Mouse (Mus musculus) midbrain, embryonic 12.5 days (tissue): ENCODE results near the gene Hdac5. TPM values are rescaled to one million over a fixed set of nuclear protein-coding genes. Genes with fewer than 3 reads are reported as not detected.

Experiments used
- ATAC-seq: fragments of 200-750 bp; cut with Nextera tagmentation; 2 replicates; pipeline ENCODE4 v1.8.0; 2017; ENCODE audit warnings: low read depth, moderate TSS enrichment, moderate library complexity; ENCODE audit not compliant: low FRiP score
- H3K27ac ChIP-seq: fragments of 300-500 bp; sonication (generic); replicated peaks from 2 replicates; pipeline ENCODE4 v1.5.1; 2016; ENCODE audit warnings: mild to moderate bottlenecking
- H3K27me3 ChIP-seq: fragments of 300-500 bp; sonication (generic); 2 replicates; pipeline ENCODE4 v1.6.1; 2016; ENCODE audit warnings: mild to moderate bottlenecking
- H3K36me3 ChIP-seq: fragments of 300-500 bp; sonication (generic); 2 replicates; pipeline ENCODE4 v1.6.1; 2016
- H3K4me1 ChIP-seq: fragments of 300-500 bp; sonication (generic); 2 replicates; pipeline ENCODE4 v1.6.1; 2016
- H3K4me2 ChIP-seq: fragments of 300-500 bp; sonication (generic); replicated peaks from 2 replicates; pipeline ENCODE4 v1.6.1; 2016; ENCODE audit warnings: mild to moderate bottlenecking, moderate library complexity
- H3K4me3 ChIP-seq: fragments of 300-500 bp; sonication (generic); 2 replicates; pipeline ENCODE4 v1.5.1; 2016; ENCODE audit warnings: mild to moderate bottlenecking
- H3K9ac ChIP-seq: fragments of 300-500 bp; sonication (generic); replicated peaks from 2 replicates; pipeline ENCODE4 v1.6.1; 2016; ENCODE audit warnings: mild to moderate bottlenecking, moderate library complexity
- H3K9me3 ChIP-seq: fragments of 300-500 bp; sonication (generic); 2 replicates; pipeline ENCODE4 v1.6.1; 2016; ENCODE audit warnings: mild to moderate bottlenecking
- WGBS: fragments of 180-500 bp; shearing (Covaris S2); methylation state at CpG from one replicate; pipeline ENCODE4 v1.1.7; 2016; 5-methylcytosine and 5-hydroxymethylcytosine counted together
- polyA plus RNA-seq: library from polyadenylated mRNA; unstranded; fragments of >200 nt; fragmentation: Nextera tagmentation; extraction: Ambion mirVana; gene quantifications from 2 replicates; pipeline ENCODE4 v1.2.1, GENCODE M21; 2016

Hdac5 gene
- polyA plus RNA-seq, 1 experiment from 2014 or later, result 106 TPM

DNA sequence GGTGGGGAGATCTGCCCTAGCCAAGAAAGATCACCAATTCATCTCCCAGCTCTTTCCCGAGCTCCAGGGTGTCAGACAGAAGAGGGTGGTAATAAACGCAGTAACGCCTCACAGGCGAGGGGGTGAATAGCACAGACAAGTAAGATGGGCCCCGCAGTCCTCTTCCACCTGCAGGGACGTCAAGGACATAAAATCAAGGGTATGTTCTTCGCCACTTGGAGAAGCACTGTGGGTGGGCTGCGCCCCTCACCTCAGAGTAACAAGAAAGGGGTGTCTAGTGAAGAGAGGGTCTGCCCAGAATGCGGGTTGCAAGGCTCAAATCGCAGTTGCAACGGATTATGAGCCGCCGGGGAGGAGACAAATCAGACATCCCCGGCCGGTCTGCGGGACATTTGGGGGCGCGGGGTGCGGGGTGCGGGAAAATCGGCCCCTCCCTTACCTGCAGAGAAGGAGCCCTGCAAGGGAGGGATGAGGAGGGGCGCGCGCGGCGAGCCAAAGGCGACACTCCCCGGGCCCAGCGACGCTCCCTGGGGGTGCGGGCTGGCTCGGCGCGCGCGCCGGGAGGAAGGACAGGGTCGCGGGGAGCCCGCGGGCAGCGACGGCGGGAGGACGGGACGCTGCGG, 524 bp downstream of the Hdac5 start:
- no peaks in the 10 kb centered on the region for H3K27me3 ChIP-seq
- H3K4me1 ChIP-seq, result peaks cover 50% of the 10 kb centered on the region
- WGBS, result under 1% methylated on average over 47 of the region's 47 CpGs
- peak overlapping the region; percentile 95 for H3K4me3 ChIP-seq
- peak overlapping the region; percentile 80 for H3K4me2 ChIP-seq
- peak; percentile 16; the same call in 1 of the 2 replicates for ATAC-seq
- H3K9me3 ChIP-seq, result no peaks in the 10 kb centered on the region
- no peaks in the 10 kb centered on the region for H3K36me3 ChIP-seq
- peak overlapping the region; percentile 91 for H3K9ac ChIP-seq
- peak overlapping the region; percentile 95 for H3K27ac ChIP-seq

GRCm38 (mm10) chr11:102228646-102229268, 1.2 kb downstream of the Hdac5 start:
- WGBS, result 8% methylated on average over 6 of the region's 7 CpGs

GRCm38 (mm10) chr11:102228191-102228545, 1.8 kb downstream of the Hdac5 start:
- ATAC-seq, result no peak

More at GRCm38 (mm10) chr11:102228646-102229268, 1.2 kb downstream of the Hdac5 start:
- H3K27ac ChIP-seq, result peak overlapping the region; percentile 95
- H3K4me2 ChIP-seq, result peak overlapping the region; percentile 80
- peak overlapping the region; percentile 95 for H3K4me3 ChIP-seq
- no peak for ATAC-seq
- H3K4me1 ChIP-seq, result peaks cover 57% of the 10 kb centered on the region
- H3K9me3 ChIP-seq, result no peaks in the 10 kb centered on the region
- peak overlapping the region; percentile 91 for H3K9ac ChIP-seq
- 0 out of 2 replicates have a peak, but pooled peaks cover 2% of the 10 kb centered on the region for H3K36me3 ChIP-seq
- H3K27me3 ChIP-seq, result no peaks in the 10 kb centered on the region

DNA sequence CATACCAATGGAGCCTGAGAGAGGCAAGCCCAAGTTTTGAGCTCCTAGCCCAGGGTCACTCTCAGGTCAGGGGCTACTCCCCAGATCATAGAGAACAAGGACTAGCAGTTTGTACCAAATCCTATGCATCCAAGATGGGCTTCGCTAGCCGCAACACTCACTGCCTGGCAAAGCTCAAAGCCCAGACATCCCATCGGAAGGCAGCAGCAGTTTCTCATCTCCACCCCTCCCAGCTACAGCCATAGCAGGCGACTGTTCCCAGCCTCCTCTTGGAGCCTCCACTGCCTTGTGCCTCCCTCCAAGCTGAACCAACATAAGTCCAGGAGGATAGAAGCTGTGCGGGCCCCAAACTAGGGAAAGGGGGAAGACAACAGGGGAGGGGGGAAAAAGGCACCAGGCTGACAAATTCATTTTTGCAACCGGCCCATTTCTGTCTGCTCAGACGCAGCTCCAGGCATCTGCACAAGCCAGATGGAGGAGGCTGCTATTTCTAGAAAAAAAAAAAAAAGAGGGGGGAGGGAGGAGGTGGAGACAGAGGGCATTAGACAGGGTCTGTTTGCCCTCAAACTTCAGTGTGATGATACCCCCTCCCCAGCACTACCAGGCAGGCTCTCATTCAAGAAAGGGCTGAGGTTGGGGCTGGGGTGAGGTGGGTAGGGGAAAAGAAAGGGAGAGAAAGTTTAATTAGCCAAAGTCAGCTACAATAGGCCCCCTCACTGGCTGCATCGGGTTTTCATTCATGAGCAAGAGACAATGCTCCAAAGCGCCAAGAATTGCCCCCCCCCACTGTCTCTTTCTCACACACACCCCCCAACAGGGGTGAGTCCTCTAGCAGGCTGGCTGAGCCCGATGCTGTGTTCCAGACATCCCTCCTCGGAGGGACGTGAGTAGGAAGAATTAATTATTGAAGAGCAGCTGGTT, 2.4 kb downstream of the Hdac5 start:
- H3K36me3 ChIP-seq, result 0 out of 2 replicates have a peak, but pooled peaks cover 8% of the 10 kb centered on the region
- peak; percentile 76 for ATAC-seq
- peaks cover 61% of the 10 kb centered on the region for H3K4me1 ChIP-seq
- H3K9ac ChIP-seq, result peak overlapping the region; percentile 91
- peak overlapping the region; percentile 95 for H3K27ac ChIP-seq
- H3K4me2 ChIP-seq, result peak overlapping the region; percentile 80
- no peaks in the 10 kb centered on the region for H3K9me3 ChIP-seq
- WGBS, result 11% methylated on average over 12 of the region's 12 CpGs
- H3K4me3 ChIP-seq, result peak overlapping the region; percentile 95
- H3K27me3 ChIP-seq, result no peaks in the 10 kb centered on the region

More at GRCm38 (mm10) chr11:102228191-102228545, 1.8 kb downstream of the Hdac5 start:
- Histone ChIP-seq H3K9ac (peak overlapping the region; percentile 91), H3K4me2 (peak overlapping the region; percentile 80), H3K36me3 (0 out of 2 replicates have a peak, but pooled peaks cover 8% of the 10 kb centered on the region), H3K9me3 (no peaks in the 10 kb centered on the region), H3K4me3 (peak overlapping the region; percentile 95), H3K4me1 (peaks cover 61% of the 10 kb centered on the region), H3K27ac (peak overlapping the region; percentile 95), H3K27me3 (no peaks in the 10 kb centered on the region)
- 15% methylated on average over 9 of the region's 9 CpGs for WGBS

DNA sequence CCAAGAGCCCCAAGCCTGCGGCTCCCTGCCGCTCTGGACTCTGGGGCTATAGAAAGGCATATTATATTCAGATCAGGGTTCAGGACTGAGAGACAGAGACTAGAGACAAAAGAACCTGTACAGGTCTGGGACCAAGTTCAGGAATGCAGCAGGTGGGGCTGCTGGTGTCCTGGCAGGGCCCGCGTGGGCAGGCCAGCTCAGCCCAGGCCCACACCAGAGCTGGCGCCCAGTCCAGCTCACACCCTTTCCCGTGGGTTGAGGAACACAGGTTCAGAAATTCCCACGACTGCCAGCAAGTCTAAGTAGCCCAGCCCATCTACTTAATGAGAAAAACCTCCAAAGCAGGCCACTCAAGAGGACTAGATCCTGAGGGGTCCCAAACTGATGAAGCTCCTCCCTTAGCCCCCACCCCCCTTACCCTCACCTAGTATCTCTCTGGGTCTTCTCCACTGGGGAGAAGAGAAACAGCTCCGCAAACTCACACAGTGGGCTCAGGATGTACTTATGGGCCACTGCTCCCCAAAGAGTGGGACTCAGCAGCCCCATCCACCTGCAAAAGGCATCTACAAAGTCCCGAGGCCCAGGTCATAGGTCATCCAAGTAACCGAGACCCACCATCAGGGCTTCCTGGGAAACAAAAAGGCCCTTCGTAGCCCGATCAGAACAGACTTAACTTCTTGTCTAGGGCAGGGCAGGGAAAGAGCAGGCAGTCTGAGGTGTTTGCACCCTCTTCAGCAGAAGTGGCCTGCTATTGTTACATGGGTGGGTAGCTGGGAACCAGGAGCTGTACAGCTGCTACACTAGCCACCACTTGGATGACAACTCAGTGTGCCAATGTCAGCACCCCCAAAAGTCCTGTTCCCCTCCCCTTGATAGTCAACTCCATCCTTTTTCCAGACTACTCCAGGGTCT, 3.6 kb downstream of the Hdac5 start:
- Histone ChIP-seq H3K9ac (peak overlapping the region; percentile 91), H3K4me1 (peaks cover 61% of the 10 kb centered on the region), H3K27me3 (no peaks in the 10 kb centered on the region), H3K27ac (peak overlapping the region; percentile 95; the same call in 1 of the 2 replicates), H3K36me3 (peaks cover 18% of the 10 kb centered on the region; the same call in 1 of the 2 replicates), H3K4me2 (peak overlapping the region; percentile 80), H3K9me3 (no peaks in the 10 kb centered on the region), H3K4me3 (peak overlapping the region; percentile 95)
- WGBS, result 52% methylated on average over 12 of the region's 12 CpGs
- no peak for ATAC-seq

- Histone ChIP-seq H3K36me3 (peaks cover 29% of the 10 kb centered on the region), H3K9me3 (no peaks in the 10 kb centered on the region), H3K4me2 (peak overlapping the region; percentile 39; the same call in 1 of the 2 replicates), H3K4me1 (peaks cover 58% of the 10 kb centered on the region), H3K27ac (no peak overlapping the region), H3K27me3 (no peaks in the 10 kb centered on the region), H3K9ac (peak overlapping the region; percentile 37; the same call in 1 of the 2 replicates), H3K4me3 (no peak overlapping the region)
- ATAC-seq, result no peak
- 69% methylated on average over 5 of the region's 5 CpGs for WGBS
Observed at GRCm38 (mm10) chr11:102225221-102225620, 4.7 kb downstream of the Hdac5 start.

- ATAC-seq, result no peak
- Histone ChIP-seq H3K36me3 (peaks cover 29% of the 10 kb centered on the region), H3K27me3 (no peaks in the 10 kb centered on the region), H3K9ac (peak overlapping the region; percentile 37; the same call in 1 of the 2 replicates), H3K4me3 (peak overlapping the region; percentile 17; the same call in 1 of the 2 replicates), H3K4me2 (peak overlapping the region; percentile 39), H3K9me3 (no peaks in the 10 kb centered on the region), H3K27ac (no peak overlapping the region), H3K4me1 (peaks cover 63% of the 10 kb centered on the region)
- 9% methylated on average over 22 of the region's 22 CpGs for WGBS
Observed at GRCm38 (mm10) chr11:102224686-102225085, 5.3 kb downstream of the Hdac5 start.

GRCm38 (mm10) chr11:102223166-102223565, 6.8 kb downstream of the Hdac5 start:
- Histone ChIP-seq H3K4me1 (peaks cover 67% of the 10 kb centered on the region), H3K27ac (no peak overlapping the region)
- no peak for ATAC-seq

GRCm38 (mm10) chr11:102221954-102222351, 8.0 kb downstream of the Hdac5 start:
- Histone ChIP-seq H3K4me3 (no peak overlapping the region), H3K4me2 (no peak overlapping the region), H3K9me3 (no peaks in the 10 kb centered on the region), H3K9ac (no peak overlapping the region), H3K27me3 (no peaks in the 10 kb centered on the region), H3K4me1 (peaks cover 66% of the 10 kb centered on the region), H3K27ac (no peak overlapping the region), H3K36me3 (peaks cover 37% of the 10 kb centered on the region)
- no peak for ATAC-seq
- WGBS, result 81% methylated on average over 8 of the region's 8 CpGs

More at GRCm38 (mm10) chr11:102223166-102223565, 6.8 kb downstream of the Hdac5 start:
- H3K36me3 ChIP-seq, result peaks cover 30% of the 10 kb centered on the region
- WGBS, result 44% methylated on average over 6 of the region's 6 CpGs
- no peak overlapping the region; the same call in 1 of the 2 replicates for H3K9ac ChIP-seq
- H3K27me3 ChIP-seq, result no peaks in the 10 kb centered on the region
- no peak overlapping the region for H3K4me3 ChIP-seq
- no peaks in the 10 kb centered on the region for H3K9me3 ChIP-seq
- no peak overlapping the region for H3K4me2 ChIP-seq

DNA sequence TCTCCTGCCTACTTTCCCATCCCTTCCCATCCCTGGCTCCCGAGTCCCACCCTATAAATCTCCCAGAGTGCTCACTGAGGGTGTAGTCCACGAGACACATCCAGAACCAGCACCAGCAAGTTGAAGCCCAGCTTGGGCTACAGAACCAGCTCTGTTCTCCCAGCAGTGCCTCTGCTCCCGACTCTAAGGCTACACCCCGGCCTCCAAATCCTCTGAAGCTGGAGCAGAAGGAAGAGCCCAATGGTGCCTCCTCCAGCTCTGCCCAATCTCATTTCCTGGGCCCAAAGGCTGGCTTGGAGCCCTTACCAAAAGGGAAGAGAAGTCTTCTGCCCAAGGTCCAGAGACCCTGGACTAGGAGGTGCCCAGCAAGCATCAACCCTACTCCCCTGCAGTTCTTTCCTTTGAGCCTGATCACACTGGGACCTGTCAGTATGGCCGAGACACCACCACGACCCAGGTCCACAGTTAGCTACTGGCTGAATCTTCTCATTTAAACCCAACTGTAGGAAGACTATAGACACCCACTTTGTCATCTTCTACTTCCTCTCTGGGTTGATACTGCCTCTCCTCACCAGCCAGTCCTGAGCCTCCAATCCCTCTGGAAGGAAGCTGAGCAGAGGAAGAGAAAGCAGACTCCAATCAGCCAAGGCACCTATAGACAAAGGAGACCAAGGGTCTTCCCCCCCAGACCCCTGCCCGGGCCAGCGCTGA, 8.6 kb downstream of the Hdac5 start:
- peaks cover 37% of the 10 kb centered on the region for H3K36me3 ChIP-seq
- H3K4me1 ChIP-seq, result peaks cover 65% of the 10 kb centered on the region
- no peaks in the 10 kb centered on the region for H3K27me3 ChIP-seq
- no peak overlapping the region for H3K4me2 ChIP-seq
- H3K9me3 ChIP-seq, result no peaks in the 10 kb centered on the region
- no peak overlapping the region for H3K27ac ChIP-seq
- no peak overlapping the region for H3K4me3 ChIP-seq
- no peak for ATAC-seq
- no peak overlapping the region for H3K9ac ChIP-seq
- 90% methylated on average over 8 of the region's 8 CpGs for WGBS
